Mouse (Mus musculus): Measurements from ENCODE around the gene Trim67. TPM values are rescaled to one million over a fixed set of nuclear protein-coding genes. Genes with fewer than 3 reads are reported as not detected.

Trim67 gene
- total and polyA plus RNA-seq, 3 experiments, result 0.08 TPM; not detected in 2

- Histone ChIP-seq H3K9me3 (replicated peaks; ENCODE audit: low read length) (peaks cover 9% of the 10 kb centered on the region), H3K4me1 (ENCODE audit: control insufficient read depth in 1 of 2, insufficient read depth in 2 of 2) (peaks cover 16 to 63% of the 10 kb centered on the region in 2 experiments), H3K9ac (ENCODE audit: insufficient read depth, low read depth) (peak overlapping the region; percentile 4; the same call in 1 of the 2 replicates), H3K4me2 (ENCODE audit: insufficient read depth, low read depth, poor library complexity, severe bottlenecking) (peak overlapping the region; percentile 93), H3K27ac (ENCODE audit: insufficient read depth, low read depth) (peak overlapping the region; percentile 15; the same call in 1 of the 2 replicates), H3K36me3 (replicated peaks in 1 of 2; ENCODE audit: control insufficient read depth in 1 of 2, insufficient read depth in 1 of 2, low read length in 1 of 2) (no peaks in the 10 kb centered on the region), H3K4me3 (replicated peaks in 1 of 3; ENCODE audit: low read depth in 2 of 3, low read length in 2 of 3, poor library complexity in 1 of 3) (peak overlapping the region in 1 of 3 experiments; percentile 7), H3K27me3 (replicated peaks) (peaks cover 4% of the 10 kb centered on the region), H3K79me2 (replicated peaks; ENCODE audit: control insufficient read depth, extremely low read depth, insufficient read depth, poor library complexity, severe bottlenecking) (no peaks in the 10 kb centered on the region)
- DNase-seq (ENCODE audit: extremely low read depth), result peak; percentile 68
- in situ Hi-C loops (cut with MboI; ENCODE audit: low pct_ligation_motif_present, low pct_unique_long_range_greater_than_20kb, low sequenced_read_pairs), result no loop called here
- TF ChIP-seq E2F4 (IDR thresholded peaks at IDR 0.05; ENCODE audit: insufficient replicate concordance, low read depth, low read length), result no peak
- TF ChIP-seq MAX (IDR thresholded peaks at IDR 0.05; ENCODE audit: low read length), result peak; percentile 44; the same call in 1 of the 2 replicates
- TF ChIP-seq RAD21 (IDR thresholded peaks at IDR 0.05; ENCODE audit: low read depth, low read length), result no peak
- no peak for TF ChIP-seq KAT2A (IDR thresholded peaks at IDR 0.05; ENCODE audit: insufficient replicate concordance, low read length)
- peak; percentile 74 for TF ChIP-seq MAZ (IDR thresholded peaks at IDR 0.05; ENCODE audit: low read depth, low read length)
- no peak; the same call in 1 of the 2 replicates for TF ChIP-seq CHD1 (IDR thresholded peaks at IDR 0.05; ENCODE audit: low read depth, low read length)
- peak; percentile 77 for TF ChIP-seq RCOR1 (conservative IDR thresholded peaks at IDR 0.05; ENCODE audit: low read depth, low read length)
- peak; percentile 68 for TF ChIP-seq TCF12 (IDR thresholded peaks at IDR 0.05; ENCODE audit: low read depth, low read length)
- TF ChIP-seq MXI1 (IDR thresholded peaks at IDR 0.05; ENCODE audit: low read depth, low read length), result peak; percentile 37; the same call in 1 of the 2 replicates
- TF ChIP-seq EP300 (IDR thresholded peaks at IDR 0.05; ENCODE audit: low read length), result peak; percentile 54; the same call in 1 of the 2 replicates
- TF ChIP-seq CHD2 (IDR thresholded peaks at IDR 0.05; ENCODE audit: low read length), result peak; percentile 70
- TF ChIP-seq ETS1 (conservative IDR thresholded peaks at IDR 0.05; ENCODE audit: low read depth, low read length), result peak; percentile 83
- TF ChIP-seq IRF4 (IDR thresholded peaks at IDR 0.05; ENCODE audit: low read depth, low read length), result peak; percentile 87
- 0 out of 2 replicates have a peak, but pooled peaks have one; percentile 49 for TF ChIP-seq TBP (conservative IDR thresholded peaks at IDR 0.05; ENCODE audit: low read depth, low read length)
- TF ChIP-seq MEF2A (IDR thresholded peaks at IDR 0.05; ENCODE audit: borderline replicate concordance, low read depth, low read length), result peak; percentile 70; the same call in 1 of the 2 replicates
- peak; percentile 62; the same call in 1 of the 2 replicates for TF ChIP-seq BHLHE40 (IDR thresholded peaks at IDR 0.05; ENCODE audit: low read depth, low read length)
- peak; percentile 80; the same call in 1 of the 2 replicates for TF ChIP-seq SIN3A (IDR thresholded peaks at IDR 0.05; ENCODE audit: low read length)
- TF ChIP-seq NRF1 (IDR thresholded peaks at IDR 0.05; ENCODE audit: low read depth, low read length), result 0 out of 2 replicates have a peak, but pooled peaks have one; percentile 8
- dilution Hi-C loops (cut with MboI; ENCODE audit: extremely low pct_ligation_motif_present, extremely low pct_unique_long_range_greater_than_20kb, low sequenced_read_pairs), result no loop called here
Measured at GRCm38 (mm10) chr8:124756601-124757000, 36.3 kb upstream of the Trim67 start.

GRCm38 (mm10) chr8:124758544-124758943, 34.3 kb upstream of the Trim67 start:
- Histone ChIP-seq H3K9me3 (replicated peaks; ENCODE audit: low read length) (peaks cover 9% of the 10 kb centered on the region), H3K27ac (ENCODE audit: insufficient read depth, low read depth) (no peak overlapping the region), H3K4me3 (replicated peaks in 1 of 3; ENCODE audit: low read depth in 2 of 3, low read length in 2 of 3, poor library complexity in 1 of 3) (no peak overlapping the region), H3K79me2 (replicated peaks; ENCODE audit: control insufficient read depth, extremely low read depth, insufficient read depth, poor library complexity, severe bottlenecking) (no peaks in the 10 kb centered on the region), H3K9ac (ENCODE audit: insufficient read depth, low read depth) (no peak overlapping the region), H3K4me2 (ENCODE audit: insufficient read depth, low read depth, poor library complexity, severe bottlenecking) (no peak overlapping the region), H3K27me3 (replicated peaks) (peaks cover 2% of the 10 kb centered on the region), H3K36me3 (replicated peaks in 1 of 2; ENCODE audit: control insufficient read depth in 1 of 2, insufficient read depth in 1 of 2, low read length in 1 of 2) (no peaks in the 10 kb centered on the region), H3K4me1 (ENCODE audit: control insufficient read depth in 1 of 2, insufficient read depth in 2 of 2) (peaks cover 10 to 46% of the 10 kb centered on the region in 2 experiments)
- TF ChIP-seq POLR2AphosphoS2 (IDR thresholded peaks at IDR 0.05; ENCODE audit: low read depth, low read length), result no peak
- TF ChIP-seq PAX5 (IDR thresholded peaks at IDR 0.05; ENCODE audit: low read length), result no peak
- no peak for TF ChIP-seq ETS1 (conservative IDR thresholded peaks at IDR 0.05; ENCODE audit: low read depth, low read length)
- peak; percentile 25; the same call in 1 of the 2 replicates for TF ChIP-seq IRF4 (IDR thresholded peaks at IDR 0.05; ENCODE audit: low read depth, low read length)
- TF ChIP-seq NELFE (IDR thresholded peaks at IDR 0.05; ENCODE audit: low read depth, low read length), result no peak
- TF ChIP-seq GABPA (IDR thresholded peaks at IDR 0.05; ENCODE audit: insufficient replicate concordance, low read depth, low read length), result no peak
- no peak for TF ChIP-seq KAT2A (IDR thresholded peaks at IDR 0.05; ENCODE audit: insufficient replicate concordance, low read length)
- TF ChIP-seq SMC3 (IDR thresholded peaks at IDR 0.05; ENCODE audit: low read depth, low read length), result peak; percentile 87
- peak; percentile 75 for TF ChIP-seq RAD21 (IDR thresholded peaks at IDR 0.05; ENCODE audit: low read depth, low read length)
- no peak for TF ChIP-seq TBP (conservative IDR thresholded peaks at IDR 0.05; ENCODE audit: low read depth, low read length)
- no peak for TF ChIP-seq BHLHE40 (IDR thresholded peaks at IDR 0.05; ENCODE audit: low read depth, low read length)
- no peak for TF ChIP-seq ZKSCAN1 (IDR thresholded peaks at IDR 0.05; ENCODE audit: borderline replicate concordance, low read depth, low read length)
- TF ChIP-seq USF2 (conservative IDR thresholded peaks at IDR 0.05; ENCODE audit: low read depth, low read length), result no peak
- TF ChIP-seq CHD2 (IDR thresholded peaks at IDR 0.05; ENCODE audit: low read length), result no peak
- peak; percentile 39 to 91; a peak in 3 of 4 replicates for TF ChIP-seq CTCF (conservative IDR thresholded peaks at IDR 0.05 in 1 of 2, IDR thresholded peaks at IDR 0.05 in 1 of 2; ENCODE audit: low read depth in 2 of 2, low read length in 2 of 2)
- peak; percentile 19; the same call in 1 of the 2 replicates for TF ChIP-seq ZC3H11A (IDR thresholded peaks at IDR 0.05; ENCODE audit: low read depth, low read length)
- TF ChIP-seq MAZ (IDR thresholded peaks at IDR 0.05; ENCODE audit: low read depth, low read length), result 0 out of 2 replicates have a peak, but pooled peaks have one; percentile 42
- in situ Hi-C loops (cut with MboI; ENCODE audit: low pct_ligation_motif_present, low pct_unique_long_range_greater_than_20kb, low sequenced_read_pairs), result no loop called here
- peak; percentile 64 for DNase-seq (ENCODE audit: extremely low read depth)
- dilution Hi-C loops (cut with MboI; ENCODE audit: extremely low pct_ligation_motif_present, extremely low pct_unique_long_range_greater_than_20kb, low sequenced_read_pairs), result no loop called here
